Mouse (Mus musculus) liver, adult 2 months (tissue): Measurements from ENCODE around the gene Crybg1.

ENCODE experiments used
- CTCF ChIP-seq: fragments of 200-500 bp; IDR thresholded peaks from 2 replicates; pipeline ENCODE4 v1.5.1; 2011; ENCODE audit warnings: low read depth, low read length, control low read depth
- POLR2A ChIP-seq: fragments of 200-500 bp; IDR thresholded peaks from 2 replicates; pipeline ENCODE4 v1.6.1; 2011; ENCODE audit warnings: low read length, control low read depth; ENCODE audit not compliant: insufficient read depth; ENCODE audit errors: extremely low read depth

GRCm38 (mm10) chr10:44002004-44002940 lies 146.4 kb downstream of the Crybg1 start:
- no peak for TF ChIP-seq POLR2A
- peak; percentile 60 for TF ChIP-seq CTCF
